Mouse (Mus musculus) bone marrow macrophage, adult 2 months (primary cell): ENCODE data around the gene Ttc23.

Source experiments
- CTCF ChIP-seq: IDR thresholded peaks from 2 replicates; pipeline ENCODE4 v1.5.1; 2012; ENCODE audit warnings: low read depth, mild to moderate bottlenecking, low read length, moderate library complexity
- POLR2A ChIP-seq: IDR thresholded peaks from 2 replicates; pipeline ENCODE4 v1.6.1; 2012; ENCODE audit warnings: mild to moderate bottlenecking, low read depth, low read length, borderline replicate concordance

DNA sequence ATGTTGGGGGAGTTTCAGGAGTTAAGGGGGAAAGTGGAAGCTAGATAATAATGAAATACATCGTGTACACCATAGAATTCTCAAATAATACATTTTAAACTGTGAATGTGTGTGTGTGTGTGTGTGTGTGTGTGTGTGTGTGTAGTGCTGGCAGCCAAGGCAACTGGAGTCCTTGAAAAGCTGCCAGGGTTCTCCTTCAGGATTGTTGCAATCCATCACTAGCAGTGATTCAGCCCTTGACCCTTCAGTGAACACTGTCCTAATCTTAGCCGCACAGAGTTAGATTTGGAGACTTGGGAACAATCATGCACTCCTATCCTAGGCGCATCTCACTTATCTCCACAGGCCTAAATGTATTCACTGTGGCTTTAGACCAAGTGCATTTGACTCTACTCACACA is 120.9 kb downstream of the Ttc23 start:
- TF ChIP-seq CTCF (no peak), POLR2A (no peak)
